Mouse (Mus musculus) midbrain, postnatal 0 days (tissue): Measurements from ENCODE around the gene Nudt6. TPM values are rescaled to one million over a fixed set of nuclear protein-coding genes. Genes with fewer than 3 reads are reported as not detected.

ENCODE experiments used
- ATAC-seq: fragments of 200-750 bp; cut with Nextera tagmentation; 2 replicates; pipeline ENCODE4 v1.8.0; 2017; ENCODE audit warnings: moderate number of reproducible peaks, mild to moderate bottlenecking, moderate TSS enrichment, moderate library complexity; ENCODE audit not compliant: low FRiP score
- DNase-seq: peaks from one replicate; pipeline ENCODE4 v3.0.0-alpha.2; 2015; ENCODE audit warnings: low spot score
- H3K27ac ChIP-seq: fragments of 300-500 bp; sonication (generic); 2 replicates; pipeline ENCODE4 v1.5.1; 2014; ENCODE audit warnings: low read depth, mild to moderate bottlenecking, low read length, mixed read lengths
- H3K27me3 ChIP-seq: fragments of 300-500 bp; sonication (generic); 2 replicates; pipeline ENCODE4 v1.6.1; 2014; ENCODE audit warnings: low read length, control low read depth, mixed read lengths; ENCODE audit not compliant: insufficient read depth
- H3K36me3 ChIP-seq: fragments of 300-500 bp; sonication (generic); 2 replicates; pipeline ENCODE4 v1.6.1; 2014; ENCODE audit warnings: low read length, control low read depth, mixed read lengths; ENCODE audit not compliant: insufficient read depth
- H3K4me1 ChIP-seq: fragments of 300-500 bp; sonication (generic); 2 replicates; pipeline ENCODE4 v1.6.1; 2014; ENCODE audit warnings: mild to moderate bottlenecking, control low read depth, antibody characterized with exemption, low read length, mixed read lengths; ENCODE audit not compliant: insufficient read depth
- H3K4me2 ChIP-seq: fragments of 300-500 bp; sonication (generic); 2 replicates; pipeline ENCODE4 v1.6.1; 2014; ENCODE audit warnings: low read depth, mild to moderate bottlenecking, low read length, mixed read lengths; ENCODE audit not compliant: poor library complexity, severe bottlenecking
- H3K4me3 ChIP-seq: fragments of 300-500 bp; sonication (generic); 2 replicates; pipeline ENCODE4 v1.5.1; 2014; ENCODE audit warnings: low read depth, mild to moderate bottlenecking, low read length, moderate library complexity
- H3K9ac ChIP-seq: fragments of 300-500 bp; sonication (generic); replicated peaks from 2 replicates; pipeline ENCODE4 v1.6.1; 2014; ENCODE audit warnings: mild to moderate bottlenecking, low read length, moderate library complexity, mixed read lengths; ENCODE audit not compliant: poor library complexity, severe bottlenecking
- H3K9me3 ChIP-seq: fragments of 300-500 bp; sonication (generic); 2 replicates; pipeline ENCODE4 v1.6.1; 2016; ENCODE audit warnings: low read length, control low read depth
- CTCF ChIP-seq: IDR thresholded peaks from 2 replicates; pipeline ENCODE4 v1.5.1; 2016; ENCODE audit warnings: antibody characterized with exemption, mild to moderate bottlenecking
- WGBS: fragments of 180-500 bp; shearing (Covaris S2); extraction: QIAGEN DNeasy Blood & Tissue Kit; methylation state at CpG from one replicate; pipeline ENCODE4 v1.1.7; 2014; 5-methylcytosine and 5-hydroxymethylcytosine counted together
- polyA plus RNA-seq: library from polyadenylated mRNA; unstranded; fragments of >200 nt; fragmentation: Nextera tagmentation; extraction: Ambion mirVana; gene quantifications from 2 replicates; pipeline ENCODE4 v1.2.1, GENCODE M21; 2015
- total RNA-seq: library from RNA; depleted of rRNA; stranded (reverse); fragments of >200 nt; gene quantifications from 2 replicates; pipeline ENCODE4 v1.2.3, GENCODE M21; 2014

Nudt6 gene
- total and polyA plus RNA-seq, 2 experiments from 2014 or later, result 4.3 to 10.9 TPM

DNA sequence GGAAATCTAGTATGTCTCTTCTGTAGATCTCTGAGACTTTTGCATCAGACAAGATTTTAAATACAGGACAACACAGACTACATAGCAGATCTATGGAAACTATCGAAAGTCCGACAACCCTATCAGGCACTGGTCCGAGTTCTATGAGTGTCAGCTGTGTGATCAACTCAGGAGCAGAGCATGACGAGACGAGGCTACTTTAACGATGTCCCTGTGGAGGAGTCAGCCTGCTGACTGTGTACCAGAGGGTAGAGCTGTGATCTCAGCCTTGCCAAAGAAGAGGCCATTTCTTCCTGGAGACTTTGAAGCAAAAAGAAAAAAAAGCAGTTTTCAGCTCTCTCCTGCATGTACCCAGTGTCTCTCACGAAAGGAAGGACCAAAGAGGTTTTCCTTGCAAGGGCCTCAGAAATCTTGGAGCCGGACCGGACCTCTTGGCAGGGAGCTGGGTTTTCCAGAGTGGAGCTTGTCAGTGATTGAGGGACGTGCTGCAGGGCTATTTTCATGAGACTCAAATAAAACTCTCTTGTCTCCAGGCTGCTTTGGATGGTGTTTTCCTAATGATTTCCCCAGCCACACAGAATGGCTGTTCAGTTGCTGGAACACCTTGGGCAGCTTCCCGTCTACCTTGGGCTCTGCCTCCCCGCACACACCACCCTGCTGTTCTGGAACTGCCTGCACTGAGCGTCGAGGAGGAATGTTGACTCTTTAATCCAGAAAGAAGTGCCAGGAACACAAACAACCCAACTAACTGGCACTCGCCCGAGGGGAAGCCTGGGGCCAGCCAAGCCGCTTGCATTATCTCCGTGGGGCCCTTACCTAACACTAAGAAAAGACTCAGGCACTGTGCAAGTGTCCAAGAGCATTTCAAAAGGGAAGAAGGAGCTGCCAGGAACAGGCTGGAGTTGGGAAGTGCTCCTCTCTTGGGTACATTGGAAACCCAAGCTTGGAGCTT, 39.8 kb downstream of the Nudt6 start:
- H3K9me3 ChIP-seq, result no peaks in the 10 kb centered on the region
- H3K9ac ChIP-seq, result no peak overlapping the region
- DNase-seq (peak; percentile 39), ATAC-seq (no peak)
- WGBS, result 53% methylated on average over 18 of the region's 18 CpGs
- H3K4me3 ChIP-seq, result no peak overlapping the region
- no peaks in the 10 kb centered on the region for H3K27me3 ChIP-seq
- no peak overlapping the region for H3K4me2 ChIP-seq
- H3K27ac ChIP-seq, result no peak overlapping the region; the same call in 1 of the 2 replicates
- no peaks in the 10 kb centered on the region for H3K36me3 ChIP-seq
- TF ChIP-seq CTCF, result no peak
- H3K4me1 ChIP-seq, result no peaks in the 10 kb centered on the region

DNA sequence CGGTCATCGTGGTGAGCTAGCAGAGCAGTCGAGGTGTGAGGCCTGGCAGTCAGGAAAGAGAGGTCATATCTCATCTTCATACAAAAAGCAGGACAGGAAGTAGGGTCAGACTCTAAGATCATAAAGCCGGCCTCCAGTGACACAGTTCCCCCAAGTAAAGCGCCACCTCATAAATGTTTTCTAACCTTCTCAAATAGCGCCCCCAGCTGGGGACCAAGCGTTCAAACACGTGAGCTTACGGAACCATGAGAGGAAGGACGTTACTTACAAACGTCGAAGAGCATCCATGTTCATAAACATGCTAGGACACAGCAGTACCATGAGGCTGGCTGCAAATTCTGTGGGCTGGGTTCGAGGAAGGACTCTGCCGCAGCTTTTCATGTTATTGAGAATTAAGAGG, 40.8 kb downstream of the Nudt6 start:
- Histone ChIP-seq H3K4me1 (no peaks in the 10 kb centered on the region), H3K9ac (no peak overlapping the region), H3K27ac (no peak overlapping the region), H3K9me3 (no peaks in the 10 kb centered on the region), H3K4me2 (no peak overlapping the region), H3K36me3 (no peaks in the 10 kb centered on the region), H3K4me3 (no peak overlapping the region), H3K27me3 (no peaks in the 10 kb centered on the region)
- ATAC-seq (no peak), DNase-seq (no peak)
- no peak for TF ChIP-seq CTCF
- WGBS, result 83% methylated on average over 14 of the region's 14 CpGs

DNA sequence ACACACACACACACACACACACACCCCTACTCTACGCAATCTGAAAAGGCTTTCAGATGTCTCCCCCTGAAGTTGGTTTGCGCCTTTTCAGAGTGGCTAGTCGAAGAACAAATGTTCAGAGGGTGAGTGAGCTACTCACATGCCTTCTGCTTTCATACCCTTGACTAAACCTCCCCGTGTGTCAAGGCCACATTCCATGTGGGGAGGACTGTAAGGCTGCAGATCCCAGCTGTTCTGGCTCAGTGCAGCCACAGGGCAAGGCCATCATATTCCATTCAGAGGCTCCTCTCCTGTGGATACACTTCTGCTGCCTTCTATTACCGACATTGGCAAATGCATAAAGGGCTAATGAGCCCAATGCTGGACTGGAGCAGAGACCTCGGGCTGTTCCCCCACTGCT, 41.6 kb downstream of the Nudt6 start:
- DNase-seq (no peak), ATAC-seq (no peak)
- TF ChIP-seq CTCF, result no peak
- Histone ChIP-seq H3K9me3 (no peaks in the 10 kb centered on the region), H3K9ac (no peak overlapping the region), H3K4me2 (no peak overlapping the region), H3K27ac (no peak overlapping the region), H3K4me3 (no peak overlapping the region), H3K36me3 (no peaks in the 10 kb centered on the region), H3K4me1 (no peaks in the 10 kb centered on the region), H3K27me3 (no peaks in the 10 kb centered on the region)
- WGBS, result 66% methylated on average over 6 of the region's 6 CpGs

DNA sequence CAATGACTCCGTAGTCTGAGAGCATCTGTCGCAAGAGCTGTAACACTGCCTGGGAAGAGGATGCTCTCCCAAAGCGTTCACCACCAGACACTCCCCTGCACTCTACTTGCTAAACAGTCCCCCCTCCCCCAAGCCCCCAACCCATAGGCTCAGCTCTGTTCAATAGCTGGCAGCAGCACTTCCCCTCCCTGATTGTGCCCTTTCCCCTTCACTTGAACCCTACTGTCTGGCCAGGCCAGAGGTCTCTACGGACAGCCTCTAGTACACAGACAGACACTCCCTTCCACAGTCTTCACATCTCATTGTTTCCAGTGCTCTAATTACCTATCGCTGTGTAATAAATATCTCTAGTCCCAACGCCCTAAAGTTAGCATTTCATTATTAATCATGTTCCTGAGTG, 42.1 kb downstream of the Nudt6 start:
- Histone ChIP-seq H3K9me3 (no peaks in the 10 kb centered on the region), H3K27ac (no peak overlapping the region), H3K36me3 (no peaks in the 10 kb centered on the region), H3K27me3 (no peaks in the 10 kb centered on the region), H3K4me3 (no peak overlapping the region), H3K4me1 (no peaks in the 10 kb centered on the region), H3K4me2 (no peak overlapping the region), H3K9ac (no peak overlapping the region)
- ATAC-seq (no peak; the same call in 1 of the 2 replicates), DNase-seq (no peak)
- 79% methylated on average over 6 of the region's 6 CpGs for WGBS
- no peak for TF ChIP-seq CTCF

DNA sequence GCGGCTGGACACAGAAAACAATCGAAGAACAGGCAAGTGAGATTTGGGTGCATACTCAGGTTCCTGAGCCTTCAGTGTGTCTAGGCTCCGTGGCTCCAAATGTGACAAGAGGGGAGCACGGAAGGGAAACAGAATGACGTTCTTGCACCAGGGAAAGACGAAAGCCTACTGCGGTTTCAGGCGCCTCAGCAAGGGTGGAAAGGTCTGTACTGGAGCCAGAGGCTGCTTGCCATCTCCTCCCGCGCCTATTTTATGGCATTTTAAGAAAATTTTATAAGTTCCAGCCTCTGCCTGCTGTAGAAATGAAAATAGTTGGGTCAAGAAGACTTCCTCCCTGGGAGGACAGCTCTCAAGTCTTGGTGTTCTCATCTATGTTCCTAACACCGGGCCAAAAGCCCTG, 46.3 kb downstream of the Nudt6 start:
- ATAC-seq, result no peak
- no peak overlapping the region for H3K9ac ChIP-seq
- H3K36me3 ChIP-seq, result no peaks in the 10 kb centered on the region
- WGBS, result 91% methylated on average over 11 of the region's 11 CpGs
- H3K4me2 ChIP-seq, result no peak overlapping the region
- no peaks in the 10 kb centered on the region for H3K27me3 ChIP-seq
- DNase-seq, result no peak
- H3K4me1 ChIP-seq, result no peaks in the 10 kb centered on the region
- no peak for TF ChIP-seq CTCF
- H3K9me3 ChIP-seq, result no peaks in the 10 kb centered on the region
- no peak overlapping the region for H3K4me3 ChIP-seq
- H3K27ac ChIP-seq, result no peak overlapping the region

DNA sequence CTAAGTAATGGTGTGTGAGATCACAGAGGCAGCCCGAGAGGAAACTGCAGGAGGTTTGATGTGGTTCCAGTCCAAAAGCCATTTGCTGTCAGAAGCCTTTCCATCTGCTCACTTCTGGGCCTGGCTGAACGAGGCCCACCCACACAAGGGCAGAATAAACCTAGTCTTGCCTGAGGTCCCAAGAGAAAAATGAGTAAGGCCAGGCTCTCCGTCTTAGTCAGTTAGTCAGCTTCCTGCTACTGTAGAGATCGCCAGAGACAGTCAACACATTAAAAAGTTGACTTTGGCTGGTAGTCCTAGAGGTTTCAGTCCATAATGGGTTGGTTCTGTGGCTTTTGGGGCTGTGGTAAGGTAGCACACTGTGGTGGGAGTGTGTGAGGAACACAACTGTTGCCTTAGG, 49.6 kb downstream of the Nudt6 start:
- Histone ChIP-seq H3K9me3 (no peaks in the 10 kb centered on the region), H3K27ac (no peak overlapping the region), H3K4me1 (no peaks in the 10 kb centered on the region), H3K36me3 (no peaks in the 10 kb centered on the region), H3K27me3 (no peaks in the 10 kb centered on the region), H3K4me2 (no peak overlapping the region), H3K4me3 (no peak overlapping the region), H3K9ac (no peak overlapping the region)
- TF ChIP-seq CTCF, result no peak
- WGBS, result 77% methylated on average over 4 of the region's 4 CpGs
- DNase-seq, result no peak
- ATAC-seq, result no peak
